Mouse (Mus musculus): ENCODE measurements around the gene Ube2b.

DNA sequence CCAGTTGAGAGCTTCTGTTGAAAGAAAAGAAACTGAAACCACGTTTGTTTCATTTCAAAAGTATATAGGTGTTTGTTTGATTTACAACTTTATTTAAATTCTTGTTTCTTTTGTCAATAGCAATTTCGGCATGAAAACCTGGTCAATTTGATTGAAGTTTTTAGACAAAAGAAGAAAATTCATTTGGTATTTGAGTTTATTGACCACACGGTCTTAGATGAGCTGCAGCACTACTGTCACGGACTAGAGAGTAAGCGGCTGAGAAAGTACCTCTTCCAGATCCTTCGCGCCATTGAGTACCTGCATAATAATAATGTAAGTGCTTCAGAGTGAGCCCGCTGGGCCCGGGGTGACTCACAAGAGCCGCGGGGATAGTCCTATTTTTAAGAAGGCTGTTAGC, 10.4 kb upstream of the Ube2b start:
- TF ChIP-seq GATA1 (IDR thresholded peaks at IDR 0.05; ENCODE audit: low read length) (no peak), TAL1 (IDR thresholded peaks at IDR 0.05; ENCODE audit: low read length) (no peak)

Data from erythroblast, embryonic 14.5 days (primary cell).